Mouse (Mus musculus) spleen, adult 2 months (tissue): Measurements from ENCODE around the gene Itpr3. TPM values are rescaled to one million over a fixed set of nuclear protein-coding genes. Genes with fewer than 3 reads are reported as not detected.

ENCODE experiments used
- DNase-seq, 2 experiments: peaks; one replicate each; pipeline versions ENCODE4 v3.0.0 to v3.0.0-alpha.2; 2012 to 2021; ENCODE audit warnings: low spot score in 2 of 2, low read depth in 1 of 2
- H3K27ac ChIP-seq: fragments of 200-500 bp; 2 replicates; pipeline ENCODE4 v1.5.1; 2012; ENCODE audit warnings: low read length, inconsistent platforms; ENCODE audit not compliant: insufficient read depth
- H3K27me3 ChIP-seq: fragments of 200-500 bp; 2 replicates; pipeline ENCODE4 v1.6.1; 2012; ENCODE audit warnings: mild to moderate bottlenecking, moderate library complexity, low read length, inconsistent platforms; ENCODE audit not compliant: control insufficient read depth, insufficient read depth
- H3K36me3 ChIP-seq: fragments of 200-500 bp; 2 replicates; pipeline ENCODE4 v1.6.1; 2012; ENCODE audit warnings: mild to moderate bottlenecking, low read length, inconsistent platforms; ENCODE audit not compliant: control insufficient read depth, insufficient read depth
- H3K4me1 ChIP-seq: fragments of 200-500 bp; 2 replicates; pipeline ENCODE4 v1.6.1; 2011; ENCODE audit warnings: inconsistent platforms; ENCODE audit not compliant: control insufficient read depth, insufficient read depth, insufficient read length
- H3K4me3 ChIP-seq: fragments of 200-500 bp; 2 replicates; pipeline ENCODE4 v1.5.1; 2011; ENCODE audit warnings: mild to moderate bottlenecking, inconsistent platforms; ENCODE audit not compliant: insufficient read depth, insufficient read length; ENCODE audit errors: extremely low read depth
- CTCF ChIP-seq: fragments of 200-500 bp; IDR thresholded peaks from 2 replicates; pipeline ENCODE4 v1.5.1; 2011; ENCODE audit warnings: mild to moderate bottlenecking, inconsistent platforms; ENCODE audit not compliant: insufficient read depth, insufficient read length, insufficient replicate concordance; ENCODE audit errors: extremely low read depth
- POLR2A ChIP-seq: fragments of 200-500 bp; IDR thresholded peaks from 2 replicates; pipeline ENCODE4 v1.6.1; 2011; ENCODE audit warnings: low read depth, low read length, inconsistent platforms
- WGBS: fragments of 180-500 bp; shearing (Covaris S2); methylation state at CpG from one replicate; pipeline ENCODE4 v1.1.7; 2018; 5-methylcytosine and 5-hydroxymethylcytosine counted together
- polyA plus RNA-seq: library from polyadenylated mRNA; depleted of rRNA; stranded (reverse); fragments of >200 nt; gene quantifications from 2 replicates; pipeline ENCODE4 v1.2.3, GENCODE M21; 2012

Gene Itpr3
- polyA plus RNA-seq, 1 experiment, result 50.9 TPM

DNA sequence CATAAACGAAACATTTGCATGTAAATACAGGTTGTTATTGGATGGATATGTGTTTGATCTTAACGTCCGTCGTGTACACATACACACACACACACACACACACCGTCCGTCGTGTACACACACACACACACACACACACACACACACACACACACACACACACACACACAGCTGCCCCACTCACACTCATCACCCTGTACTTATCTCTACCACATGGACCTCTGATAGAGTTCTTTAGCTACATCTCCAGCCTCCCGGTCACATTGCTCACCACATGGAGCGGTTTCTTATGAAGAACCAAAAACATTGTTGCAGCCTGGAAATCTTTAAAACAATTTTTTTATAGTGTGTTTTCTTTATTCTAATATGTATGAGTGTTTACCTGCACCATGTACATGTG is 77.1 kb downstream of the Itpr3 start:
- Histone ChIP-seq H3K27me3 (no peaks in the 10 kb centered on the region), H3K4me3 (peak overlapping the region; percentile 52), H3K4me1 (peaks cover 6% of the 10 kb centered on the region; the same call in 1 of the 2 replicates), H3K27ac (peak overlapping the region; percentile 80; the same call in 1 of the 2 replicates), H3K36me3 (no peaks in the 10 kb centered on the region)
- TF ChIP-seq POLR2A (no peak), CTCF (no peak)
- DNase-seq, result no peak
- WGBS, result 20% methylated on average over 9 of the region's 9 CpGs

DNA sequence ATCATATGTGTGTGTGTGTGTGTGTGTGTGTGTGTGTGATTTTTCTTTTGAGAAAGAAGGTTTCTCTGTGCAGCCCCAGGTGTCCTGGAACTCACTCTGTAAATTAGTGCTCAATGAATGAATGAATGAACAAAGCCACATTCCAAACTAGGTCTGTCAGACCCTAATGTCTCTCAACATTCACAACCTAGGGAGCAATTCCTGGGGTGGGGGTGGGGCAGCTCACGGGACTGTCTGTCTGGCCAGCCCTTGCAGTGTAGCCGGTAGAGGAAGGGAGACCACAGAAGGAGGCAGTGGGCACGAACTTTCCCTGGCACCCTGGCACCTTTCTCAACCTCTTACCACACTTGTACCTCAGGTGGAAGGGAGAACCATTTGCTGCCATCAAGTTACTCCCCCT is 77.6 kb downstream of the Itpr3 start:
- Histone ChIP-seq H3K4me1 (peaks cover 6% of the 10 kb centered on the region; the same call in 1 of the 2 replicates), H3K27ac (no peak overlapping the region), H3K4me3 (no peak overlapping the region), H3K36me3 (no peaks in the 10 kb centered on the region), H3K27me3 (no peaks in the 10 kb centered on the region)
- 33% methylated on average over 3 of the region's 3 CpGs for WGBS
- no peak for DNase-seq
- TF ChIP-seq POLR2A, result no peak
- no peak for TF ChIP-seq CTCF

DNA sequence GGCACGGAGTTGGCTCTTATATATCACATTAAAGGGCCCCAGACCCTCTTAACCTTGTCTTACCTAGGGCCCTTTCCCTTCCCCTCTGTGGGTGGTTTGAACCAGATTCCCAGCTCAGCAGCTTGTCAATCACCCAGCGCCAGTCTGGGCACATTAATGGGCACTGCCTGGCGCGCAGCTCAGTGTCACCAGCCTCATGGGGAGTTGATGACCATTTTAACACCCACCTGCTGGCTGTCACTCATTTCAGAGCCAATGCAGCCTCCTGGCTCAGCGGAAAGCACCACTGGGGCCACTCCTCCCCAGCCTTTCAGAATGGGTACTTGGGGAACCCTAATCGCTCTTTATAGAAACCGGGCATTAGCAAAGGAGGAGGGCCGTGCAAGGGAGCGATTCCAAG is 81.3 kb downstream of the Itpr3 start:
- TF ChIP-seq CTCF, result no peak
- 87% methylated on average over 9 of the region's 9 CpGs for WGBS

DNA sequence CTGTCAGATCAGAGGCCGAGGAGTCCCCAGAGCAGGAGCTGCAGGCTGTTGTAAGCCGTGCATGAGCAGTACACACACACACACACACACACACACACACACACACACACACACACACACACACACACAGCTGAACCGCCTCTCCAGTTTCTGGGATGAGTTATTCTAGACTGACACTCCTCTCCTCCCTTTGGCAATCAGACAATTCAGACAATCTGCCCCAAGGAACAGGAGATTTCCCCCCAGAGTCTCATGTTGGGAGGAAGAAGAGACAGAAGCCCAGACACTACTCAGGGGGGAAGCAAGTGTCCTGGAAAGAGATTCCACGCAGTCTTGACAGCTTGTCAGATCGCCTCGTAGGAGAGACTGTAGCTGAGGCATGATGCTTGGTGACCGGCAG is 82.2 kb downstream of the Itpr3 start:
- 87% methylated on average over 7 of the region's 7 CpGs for WGBS
- no peak for DNase-seq
- TF ChIP-seq CTCF, result no peak
- no peak for TF ChIP-seq POLR2A
- Histone ChIP-seq H3K4me3 (no peak overlapping the region), H3K27ac (no peak overlapping the region), H3K4me1 (no peaks in the 10 kb centered on the region), H3K36me3 (no peaks in the 10 kb centered on the region), H3K27me3 (no peaks in the 10 kb centered on the region)

More for the DNA sequence above, 81.3 kb downstream of the Itpr3 start:
- no peaks in the 10 kb centered on the region for H3K36me3 ChIP-seq
- H3K4me3 ChIP-seq, result no peak overlapping the region
- DNase-seq, result no peak
- 0 out of 2 replicates have a peak, but pooled peaks cover under 1% of the 10 kb centered on the region for H3K4me1 ChIP-seq
- H3K27ac ChIP-seq, result no peak overlapping the region
- no peaks in the 10 kb centered on the region for H3K27me3 ChIP-seq

DNA sequence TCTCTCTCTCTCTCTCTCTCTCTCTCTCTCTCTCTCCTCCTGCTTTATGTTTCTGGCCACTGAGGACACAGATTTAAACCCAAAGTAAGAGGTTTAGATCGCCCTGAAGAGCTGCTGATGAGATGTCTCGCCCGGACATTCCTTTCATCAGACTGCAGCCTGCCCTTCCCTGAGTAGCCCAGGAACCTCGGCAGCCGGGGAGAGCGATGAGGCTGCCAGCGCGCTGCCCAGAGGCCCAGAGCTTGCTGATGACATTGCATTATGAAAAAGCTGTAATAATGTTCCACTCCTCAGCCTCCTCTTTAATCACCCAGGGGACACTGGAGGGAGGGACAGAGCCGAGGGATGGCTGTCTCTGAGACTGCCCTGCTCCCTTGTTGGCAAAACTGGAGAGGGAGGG is 83.2 kb downstream of the Itpr3 start:
- WGBS, result 87% methylated on average over 9 of the region's 9 CpGs
- Histone ChIP-seq H3K4me1 (no peaks in the 10 kb centered on the region), H3K4me3 (no peak overlapping the region), H3K36me3 (no peaks in the 10 kb centered on the region), H3K27ac (no peak overlapping the region), H3K27me3 (no peaks in the 10 kb centered on the region)
- DNase-seq, result no peak
- no peak for TF ChIP-seq POLR2A
- TF ChIP-seq CTCF, result no peak

DNA sequence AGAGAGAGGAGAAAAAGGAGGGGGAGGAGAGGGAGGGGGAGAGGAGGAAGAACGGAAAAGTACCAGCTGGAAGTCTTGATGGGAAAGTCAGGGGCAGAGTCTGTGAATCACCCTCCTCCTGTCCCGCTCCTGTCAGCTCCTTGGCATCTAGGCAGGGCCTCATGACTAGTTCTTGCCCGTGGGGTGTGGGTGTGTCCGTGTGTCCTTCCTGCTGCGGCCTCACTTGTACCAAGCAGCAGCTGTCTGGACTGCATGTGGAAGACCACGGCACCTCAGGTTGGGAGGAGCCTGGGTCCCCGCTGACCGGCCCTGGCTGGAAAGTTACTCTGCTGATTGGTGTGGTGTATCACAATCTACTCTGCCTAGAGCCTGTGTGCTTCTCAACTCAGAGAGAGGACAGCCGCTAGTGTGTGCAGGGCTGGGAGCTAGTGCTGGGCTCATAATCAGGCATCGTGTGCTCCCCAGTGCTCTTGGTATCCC is 84.9 kb downstream of the Itpr3 start:
- no peaks in the 10 kb centered on the region for H3K4me1 ChIP-seq
- H3K4me3 ChIP-seq, result no peak overlapping the region
- H3K27me3 ChIP-seq, result peaks cover 3% of the 10 kb centered on the region; the same call in 1 of the 2 replicates
- TF ChIP-seq POLR2A (no peak), CTCF (no peak)
- WGBS, result 78% methylated on average over 10 of the region's 10 CpGs
- no peaks in the 10 kb centered on the region for H3K36me3 ChIP-seq
- H3K27ac ChIP-seq, result no peak overlapping the region
- no peak for DNase-seq

DNA sequence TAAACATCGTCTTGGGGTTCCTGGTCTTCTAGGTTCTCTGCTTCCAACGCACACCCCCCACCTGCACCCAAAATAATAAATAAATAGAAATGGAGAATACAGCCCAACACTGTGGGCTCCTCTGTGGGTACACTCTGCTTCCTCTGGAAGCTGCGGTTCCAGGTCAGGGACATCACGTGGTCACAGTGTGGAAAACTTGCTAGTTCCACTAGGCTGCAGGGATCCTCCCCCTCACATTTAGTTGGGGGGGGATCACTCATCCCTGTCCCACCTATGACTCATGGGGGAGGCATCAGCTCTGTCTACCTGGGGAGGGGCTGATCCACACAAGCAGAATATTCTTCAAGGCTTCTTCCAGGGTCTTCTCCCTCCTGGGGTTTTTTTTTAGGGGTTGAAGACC is 87.0 kb downstream of the Itpr3 start:
- peaks cover 3% of the 10 kb centered on the region; the same call in 1 of the 2 replicates for H3K27me3 ChIP-seq
- H3K36me3 ChIP-seq, result no peaks in the 10 kb centered on the region
- no peaks in the 10 kb centered on the region for H3K4me1 ChIP-seq
- 56% methylated on average over 4 of the region's 4 CpGs for WGBS
- H3K27ac ChIP-seq, result no peak overlapping the region
- no peak for DNase-seq
- TF ChIP-seq CTCF (no peak), POLR2A (no peak)
- no peak overlapping the region for H3K4me3 ChIP-seq
